Mouse (Mus musculus) C2C12 (cell line): Measurements from ENCODE around the gene Syt1.

Source experiments
- CEBPB ChIP-seq: IDR thresholded peaks from one replicate; pipeline ENCODE4 v1.6.1; 2011; ENCODE audit warnings: low read depth, mild to moderate bottlenecking, control low read depth, moderate library complexity
- CTCF ChIP-seq: IDR thresholded peaks from one replicate; pipeline ENCODE4 v1.5.1; 2011; ENCODE audit not compliant: control insufficient read depth, insufficient read depth, insufficient read length
- FOSL1 ChIP-seq: IDR thresholded peaks from one replicate; pipeline ENCODE4 v1.8.0; 2011; ENCODE audit warnings: mild to moderate bottlenecking, low read length; ENCODE audit not compliant: poor library complexity, insufficient read depth, severe bottlenecking
- MAX ChIP-seq: IDR thresholded peaks from one replicate; pipeline ENCODE4 v1.6.1; 2011; ENCODE audit warnings: mild to moderate bottlenecking, control low read depth
- MYOD1 ChIP-seq: IDR thresholded peaks from one replicate; pipeline ENCODE4 v1.6.1; 2011; ENCODE audit warnings: low read depth; ENCODE audit not compliant: control insufficient read depth, insufficient read length
- MYOG ChIP-seq: IDR thresholded peaks from one replicate; pipeline ENCODE4 v1.6.1; 2011; ENCODE audit not compliant: control insufficient read depth, insufficient read length; ENCODE audit errors: extremely low read depth
- USF1 ChIP-seq: IDR thresholded peaks from one replicate; pipeline ENCODE4 v1.6.1; 2011; ENCODE audit warnings: low read depth, mild to moderate bottlenecking, control low read depth, moderate library complexity

GRCm38 (mm10) chr10:108852757-108853156 lies 158.0 kb downstream of the Syt1 start:
- TF ChIP-seq CTCF, result no peak
- peak; percentile 39 for TF ChIP-seq MYOD1
- peak; percentile 35 for TF ChIP-seq USF1
- no peak for TF ChIP-seq FOSL1
- TF ChIP-seq MAX, result no peak
- no peak for TF ChIP-seq CEBPB
- no peak for TF ChIP-seq MYOG
